Mouse (Mus musculus): ENCODE measurements at regions not wholly inside any gene's neighbourhood (a gene's known extent, or its start where the extent isn't known, plus 50 kb on each side); places are given as distances from the start of the nearest gene placed in this dataset.
"Not testable (repeated sequence)": the region's sequence is repeated elsewhere in the genome, so short reads cannot be mapped to it uniquely, and the experiment has no call there.

- WGBS: 84% methylated on average over 10 of the region's 10 CpGs
- no peak overlapping the region for H3K27ac ChIP-seq (ENCODE audit: low read depth, low read length)
These were observed 230.1 kb downstream of the Fgf9 start for GRCm38 (mm10) chr14:58300411-58300887.

DNA sequence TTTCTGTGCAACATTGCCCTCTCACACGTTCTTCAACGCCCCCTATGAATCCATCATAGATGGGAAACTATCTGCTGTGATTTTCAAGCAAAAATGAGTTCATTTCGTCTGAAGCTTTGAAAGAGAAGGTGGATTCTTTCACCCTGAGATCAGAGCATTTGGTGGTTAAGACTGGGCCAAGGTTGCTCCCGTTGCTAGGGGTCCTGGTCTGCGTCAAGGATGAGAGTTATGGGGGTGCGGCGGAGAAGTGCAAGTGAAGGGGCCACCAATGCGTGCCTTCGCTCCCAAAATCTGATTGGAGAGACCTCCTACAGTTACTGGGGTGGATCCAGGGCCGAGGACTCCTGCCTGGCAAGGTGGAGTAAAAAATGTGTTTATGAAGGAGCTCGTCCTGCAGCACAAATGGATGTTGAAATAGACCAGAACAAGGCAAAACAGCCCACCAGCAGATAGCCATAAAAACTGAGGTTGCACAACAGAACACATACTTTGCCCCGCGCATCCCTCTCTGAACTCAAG, 215.7 kb downstream of the Fgf9 start:
- H3K27me3 ChIP-seq (ENCODE audit: control insufficient read depth, insufficient read depth, low read length): no peaks in the 10 kb centered on the region
- no peak overlapping the region for H3K4me2 ChIP-seq (ENCODE audit: low read depth, low read length)
- H3K4me1 ChIP-seq (ENCODE audit: control insufficient read depth, insufficient read depth, low read length): no peaks in the 10 kb centered on the region
- no peak overlapping the region for H3K9ac ChIP-seq (replicated peaks; ENCODE audit: low read depth, low read length)
- WGBS: 82% methylated on average over 13 of the region's 13 CpGs
- no peak overlapping the region for H3K4me3 ChIP-seq (ENCODE audit: low read depth, low read length)
- ATAC-seq (ENCODE audit: low read depth): no peak
- H3K9me3 ChIP-seq (ENCODE audit: control insufficient read depth, low read length): no peaks in the 10 kb centered on the region
- H3K27ac ChIP-seq (ENCODE audit: low read depth, low read length): no peak overlapping the region
- no peaks in the 10 kb centered on the region for H3K36me3 ChIP-seq (ENCODE audit: control insufficient read depth, insufficient read depth, low read length)

More at GRCm38 (mm10) chr14:58300411-58300887, 230.1 kb downstream of the Fgf9 start:
- H3K36me3 ChIP-seq (ENCODE audit: control insufficient read depth, insufficient read depth, low read length): no peaks in the 10 kb centered on the region
- H3K9ac ChIP-seq (replicated peaks; ENCODE audit: low read depth, low read length): no peak overlapping the region
- H3K27me3 ChIP-seq (ENCODE audit: control insufficient read depth, insufficient read depth, low read length): no peaks in the 10 kb centered on the region
- no peaks in the 10 kb centered on the region for H3K4me1 ChIP-seq (ENCODE audit: control insufficient read depth, insufficient read depth, low read length)
- no peak overlapping the region for H3K4me3 ChIP-seq (ENCODE audit: low read depth, low read length)
- no peaks in the 10 kb centered on the region for H3K9me3 ChIP-seq (ENCODE audit: control insufficient read depth, low read length)
- no peak overlapping the region for H3K4me2 ChIP-seq (ENCODE audit: low read depth, low read length)
- ATAC-seq (ENCODE audit: low read depth): no peak

- Histone ChIP-seq H3K27ac (ENCODE audit: low read depth, low read length) (no peak overlapping the region), H3K36me3 (ENCODE audit: control insufficient read depth, insufficient read depth, low read length) (no peaks in the 10 kb centered on the region), H3K4me3 (ENCODE audit: low read depth, low read length) (no peak overlapping the region), H3K9me3 (ENCODE audit: control insufficient read depth, low read length) (no peaks in the 10 kb centered on the region), H3K27me3 (ENCODE audit: control insufficient read depth, insufficient read depth, low read length) (no peaks in the 10 kb centered on the region), H3K4me1 (ENCODE audit: control insufficient read depth, insufficient read depth, low read length) (no peaks in the 10 kb centered on the region), H3K9ac (replicated peaks; ENCODE audit: low read depth, low read length) (no peak overlapping the region), H3K4me2 (ENCODE audit: low read depth, low read length) (no peak overlapping the region)
- ATAC-seq (ENCODE audit: low read depth): no peak
- WGBS: 76% methylated on average over 15 of the region's 15 CpGs
These were observed 212.5 kb downstream of the Fgf9 start for GRCm38 (mm10) chr14:58282708-58283290.

DNA sequence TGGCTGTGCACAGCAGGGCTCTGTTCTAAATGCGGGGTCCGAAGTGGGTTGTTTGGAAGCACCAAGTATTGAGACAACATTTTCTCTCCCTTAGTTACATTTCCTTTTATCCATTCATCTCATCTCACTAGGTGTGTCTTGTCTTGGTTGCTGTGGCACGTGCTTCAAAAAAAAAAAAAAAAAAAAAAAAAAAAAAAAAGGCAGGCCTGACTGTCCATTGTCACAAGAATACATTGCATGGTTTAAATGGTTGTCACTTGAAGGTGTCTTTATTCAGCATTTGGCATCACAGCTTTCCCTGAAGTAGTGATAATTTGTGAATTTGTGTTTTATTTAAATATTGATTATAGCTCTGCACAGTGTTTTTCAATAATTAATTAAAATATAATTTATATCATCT, 211.9 kb downstream of the Fgf9 start:
- H3K9ac ChIP-seq (replicated peaks; ENCODE audit: low read depth, low read length): no peak overlapping the region
- ATAC-seq (ENCODE audit: low read depth): no peak

GRCm38 (mm10) chr14:58274440-58274839, 204.1 kb downstream of the Fgf9 start:
- not testable (repeated sequence) for H3K9me3 ChIP-seq (ENCODE audit: control insufficient read depth, low read length); H3K4me2 ChIP-seq (ENCODE audit: low read depth, low read length); H3K4me1 ChIP-seq (ENCODE audit: control insufficient read depth, insufficient read depth, low read length); H3K9ac ChIP-seq (replicated peaks; ENCODE audit: low read depth, low read length); H3K27ac ChIP-seq (ENCODE audit: low read depth, low read length); H3K27me3 ChIP-seq (ENCODE audit: control insufficient read depth, insufficient read depth, low read length); ATAC-seq (ENCODE audit: low read depth); H3K36me3 ChIP-seq (ENCODE audit: control insufficient read depth, insufficient read depth, low read length); H3K4me3 ChIP-seq (ENCODE audit: low read depth, low read length)
- 79% methylated on average over 2 of the region's 2 CpGs for WGBS

More for the DNA sequence above, 211.9 kb downstream of the Fgf9 start:
- WGBS: 86% methylated on average over 3 of the region's 3 CpGs
- Histone ChIP-seq H3K4me3 (ENCODE audit: low read depth, low read length) (no peak overlapping the region), H3K27ac (ENCODE audit: low read depth, low read length) (no peak overlapping the region), H3K4me1 (ENCODE audit: control insufficient read depth, insufficient read depth, low read length) (no peaks in the 10 kb centered on the region), H3K4me2 (ENCODE audit: low read depth, low read length) (no peak overlapping the region), H3K36me3 (ENCODE audit: control insufficient read depth, insufficient read depth, low read length) (no peaks in the 10 kb centered on the region), H3K27me3 (ENCODE audit: control insufficient read depth, insufficient read depth, low read length) (no peaks in the 10 kb centered on the region), H3K9me3 (ENCODE audit: control insufficient read depth, low read length) (no peaks in the 10 kb centered on the region)

- H3K4me1 ChIP-seq (ENCODE audit: control insufficient read depth, insufficient read depth, low read length): no peaks in the 10 kb centered on the region
- H3K4me2 ChIP-seq (ENCODE audit: low read depth, low read length): no peak overlapping the region
- no peaks in the 10 kb centered on the region for H3K36me3 ChIP-seq (ENCODE audit: control insufficient read depth, insufficient read depth, low read length)
- no peak overlapping the region for H3K9ac ChIP-seq (replicated peaks; ENCODE audit: low read depth, low read length)
- 76% methylated on average over 10 of the region's 10 CpGs for WGBS
- no peaks in the 10 kb centered on the region for H3K9me3 ChIP-seq (ENCODE audit: control insufficient read depth, low read length)
- no peaks in the 10 kb centered on the region for H3K27me3 ChIP-seq (ENCODE audit: control insufficient read depth, insufficient read depth, low read length)
- no peak overlapping the region for H3K4me3 ChIP-seq (ENCODE audit: low read depth, low read length)
- no peak for ATAC-seq (ENCODE audit: low read depth)
- H3K27ac ChIP-seq (ENCODE audit: low read depth, low read length): no peak overlapping the region
These were observed 203.5 kb downstream of the Fgf9 start for GRCm38 (mm10) chr14:58273693-58274419.

DNA sequence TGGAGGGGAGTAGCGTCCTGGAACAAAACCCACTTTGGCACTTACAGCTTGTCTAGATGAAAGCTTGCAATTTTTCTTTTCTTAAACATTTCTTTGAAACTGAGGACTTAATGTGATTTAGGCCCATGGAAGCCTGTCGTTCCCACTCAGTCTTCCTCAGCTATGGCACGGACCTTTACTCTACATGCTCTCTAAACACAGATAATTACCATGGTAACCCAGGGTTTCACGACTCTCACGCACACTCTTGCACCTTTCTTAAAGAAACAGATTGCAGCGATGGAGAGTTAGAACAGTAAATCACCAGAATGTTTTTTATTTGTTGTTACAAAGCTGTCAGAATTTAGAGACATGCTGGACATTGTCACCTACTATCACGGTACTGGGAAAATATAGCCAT, 195.0 kb downstream of the Fgf9 start:
- no peak overlapping the region for H3K4me3 ChIP-seq (ENCODE audit: low read depth, low read length)
- no peak for ATAC-seq (ENCODE audit: low read depth)
- no peaks in the 10 kb centered on the region for H3K36me3 ChIP-seq (ENCODE audit: control insufficient read depth, insufficient read depth, low read length)
- no peak overlapping the region for H3K9ac ChIP-seq (replicated peaks; ENCODE audit: low read depth, low read length)
- no peak overlapping the region for H3K27ac ChIP-seq (ENCODE audit: low read depth, low read length)
- WGBS: 39% methylated on average over 7 of the region's 7 CpGs
- H3K4me1 ChIP-seq (ENCODE audit: control insufficient read depth, insufficient read depth, low read length): no peaks in the 10 kb centered on the region
- H3K9me3 ChIP-seq (ENCODE audit: control insufficient read depth, low read length): no peaks in the 10 kb centered on the region
- H3K4me2 ChIP-seq (ENCODE audit: low read depth, low read length): no peak overlapping the region
- no peaks in the 10 kb centered on the region for H3K27me3 ChIP-seq (ENCODE audit: control insufficient read depth, insufficient read depth, low read length)

DNA sequence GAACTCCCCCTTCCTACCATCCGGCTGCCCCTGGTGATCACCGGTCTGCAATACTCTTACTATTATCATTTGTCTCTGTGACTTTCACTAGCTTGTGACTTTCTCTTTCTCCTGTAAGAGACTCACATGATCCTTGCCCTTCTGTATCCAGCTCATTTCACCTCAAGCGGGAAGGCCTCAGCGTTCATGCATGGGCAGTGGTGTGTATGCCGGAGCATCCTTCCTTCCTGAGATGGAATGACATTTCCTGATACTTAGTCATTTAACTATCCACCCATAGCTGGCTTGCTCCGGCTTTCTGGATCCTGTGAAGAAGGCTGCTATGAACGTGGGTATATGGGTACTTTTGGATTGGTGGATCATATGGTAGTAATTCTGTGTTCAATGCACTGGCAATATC, 194.1 kb downstream of the Fgf9 start:
- no peak overlapping the region for H3K27ac ChIP-seq (ENCODE audit: low read depth, low read length)
- WGBS: 81% methylated on average over 7 of the region's 7 CpGs
- no peaks in the 10 kb centered on the region for H3K4me1 ChIP-seq (ENCODE audit: control insufficient read depth, insufficient read depth, low read length)
- H3K4me3 ChIP-seq (ENCODE audit: low read depth, low read length): no peak overlapping the region
- H3K9me3 ChIP-seq (ENCODE audit: control insufficient read depth, low read length): no peaks in the 10 kb centered on the region
- no peak overlapping the region for H3K4me2 ChIP-seq (ENCODE audit: low read depth, low read length)
- no peak for ATAC-seq (ENCODE audit: low read depth)
- H3K27me3 ChIP-seq (ENCODE audit: control insufficient read depth, insufficient read depth, low read length): no peaks in the 10 kb centered on the region
- H3K9ac ChIP-seq (replicated peaks; ENCODE audit: low read depth, low read length): no peak overlapping the region
- H3K36me3 ChIP-seq (ENCODE audit: control insufficient read depth, insufficient read depth, low read length): no peaks in the 10 kb centered on the region

DNA sequence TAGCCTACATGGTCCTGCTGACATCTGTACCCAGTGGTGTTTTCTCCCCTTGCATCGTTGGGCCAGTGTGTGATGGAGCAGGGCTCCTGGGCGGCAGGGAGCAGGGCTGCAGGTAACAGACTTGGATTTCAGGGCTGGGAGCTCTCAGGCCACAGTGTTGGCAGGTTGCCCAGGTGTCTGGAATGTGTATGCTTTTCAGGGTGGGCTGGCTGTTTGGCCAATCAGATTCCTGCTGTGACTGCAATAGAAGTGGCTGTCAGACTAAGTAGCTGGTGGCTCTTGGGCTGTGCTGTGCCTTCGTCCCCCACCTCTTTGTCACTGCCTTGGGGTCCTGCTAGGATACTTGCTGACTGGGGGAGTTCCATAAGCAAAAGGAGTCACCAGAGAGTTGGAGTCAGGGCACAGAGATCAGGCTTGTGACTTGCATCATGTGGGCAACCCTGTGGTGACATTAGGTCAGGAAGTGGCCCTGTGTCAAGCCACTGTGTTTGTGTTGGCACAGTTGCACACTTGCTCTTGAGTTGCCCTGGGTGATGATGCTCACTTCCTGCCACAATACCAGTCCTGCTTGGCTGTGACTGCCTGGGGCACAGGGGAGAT, 183.1 kb downstream of the Fgf9 start:
- H3K27ac ChIP-seq (ENCODE audit: low read depth, low read length): no peak overlapping the region

More for the DNA sequence above, 183.1 kb downstream of the Fgf9 start:
- Histone ChIP-seq H3K4me1 (ENCODE audit: control insufficient read depth, insufficient read depth, low read length) (no peaks in the 10 kb centered on the region), H3K27me3 (ENCODE audit: control insufficient read depth, insufficient read depth, low read length) (no peaks in the 10 kb centered on the region), H3K36me3 (ENCODE audit: control insufficient read depth, insufficient read depth, low read length) (no peaks in the 10 kb centered on the region), H3K9ac (replicated peaks; ENCODE audit: low read depth, low read length) (no peak overlapping the region), H3K4me2 (ENCODE audit: low read depth, low read length) (no peak overlapping the region), H3K4me3 (ENCODE audit: low read depth, low read length) (no peak overlapping the region), H3K9me3 (ENCODE audit: control insufficient read depth, low read length) (no peaks in the 10 kb centered on the region)
- WGBS: 83% methylated on average over 3 of the region's 3 CpGs
- peak; percentile 41; the same call in 1 of the 2 replicates for ATAC-seq (ENCODE audit: low read depth)
